Mouse (Mus musculus) neural tube, embryonic 15.5 days (tissue): ENCODE results near the gene Pole2. TPM values are rescaled to one million over a fixed set of nuclear protein-coding genes. Genes with fewer than 3 reads are reported as not detected.
"Not testable (repeated sequence)": the region's sequence is repeated elsewhere in the genome, so short reads cannot be mapped to it uniquely, and the experiment has no call there.

Experiments used
- ATAC-seq: fragments of 200-750 bp; cut with Nextera tagmentation; 2 replicates; pipeline ENCODE4 v1.8.0; 2017; ENCODE audit warnings: mild to moderate bottlenecking, moderate TSS enrichment, moderate library complexity; ENCODE audit not compliant: low FRiP score
- H3K27ac ChIP-seq: fragments of 300-500 bp; sonication (generic); replicated peaks from 2 replicates; pipeline ENCODE4 v1.5.1; 2015; ENCODE audit warnings: mild to moderate bottlenecking, inconsistent platforms
- H3K27me3 ChIP-seq: fragments of 300-500 bp; sonication (generic); replicated peaks from 2 replicates; pipeline ENCODE4 v1.6.1; 2015; ENCODE audit warnings: inconsistent platforms
- H3K36me3 ChIP-seq: fragments of 300-500 bp; sonication (generic); 2 replicates; pipeline ENCODE4 v1.6.1; 2015; ENCODE audit warnings: inconsistent platforms
- H3K4me1 ChIP-seq: fragments of 300-500 bp; sonication (generic); 2 replicates; pipeline ENCODE4 v1.6.1; 2015; ENCODE audit warnings: inconsistent platforms
- H3K4me2 ChIP-seq: fragments of 300-500 bp; sonication (generic); 2 replicates; pipeline ENCODE4 v1.6.1; 2015; ENCODE audit warnings: inconsistent platforms, mild to moderate bottlenecking, moderate library complexity
- H3K4me3 ChIP-seq: fragments of 300-500 bp; sonication (generic); replicated peaks from 2 replicates; pipeline ENCODE4 v1.5.1; 2015; ENCODE audit warnings: mild to moderate bottlenecking, inconsistent platforms
- H3K9ac ChIP-seq: fragments of 300-500 bp; sonication (generic); replicated peaks from 2 replicates; pipeline ENCODE4 v1.6.1; 2015; ENCODE audit warnings: mild to moderate bottlenecking, inconsistent platforms
- H3K9me3 ChIP-seq: fragments of 300-500 bp; sonication (generic); replicated peaks from 2 replicates; pipeline ENCODE4 v1.6.1; 2016; ENCODE audit warnings: inconsistent platforms
- WGBS: fragments of 180-500 bp; shearing (Covaris S2); methylation state at CpG from one replicate; pipeline ENCODE4 v1.1.7; 2015; ENCODE audit warnings: mixed read lengths; 5-methylcytosine and 5-hydroxymethylcytosine counted together
- polyA plus RNA-seq: library from polyadenylated mRNA; unstranded; fragments of >200 nt; fragmentation: Nextera tagmentation; extraction: Ambion mirVana; gene quantifications from 2 replicates; pipeline ENCODE4 v1.2.1, GENCODE M21; 2015

Pole2 gene
- polyA plus RNA-seq, 1 experiment from 2014 or later = 4.4 TPM

DNA sequence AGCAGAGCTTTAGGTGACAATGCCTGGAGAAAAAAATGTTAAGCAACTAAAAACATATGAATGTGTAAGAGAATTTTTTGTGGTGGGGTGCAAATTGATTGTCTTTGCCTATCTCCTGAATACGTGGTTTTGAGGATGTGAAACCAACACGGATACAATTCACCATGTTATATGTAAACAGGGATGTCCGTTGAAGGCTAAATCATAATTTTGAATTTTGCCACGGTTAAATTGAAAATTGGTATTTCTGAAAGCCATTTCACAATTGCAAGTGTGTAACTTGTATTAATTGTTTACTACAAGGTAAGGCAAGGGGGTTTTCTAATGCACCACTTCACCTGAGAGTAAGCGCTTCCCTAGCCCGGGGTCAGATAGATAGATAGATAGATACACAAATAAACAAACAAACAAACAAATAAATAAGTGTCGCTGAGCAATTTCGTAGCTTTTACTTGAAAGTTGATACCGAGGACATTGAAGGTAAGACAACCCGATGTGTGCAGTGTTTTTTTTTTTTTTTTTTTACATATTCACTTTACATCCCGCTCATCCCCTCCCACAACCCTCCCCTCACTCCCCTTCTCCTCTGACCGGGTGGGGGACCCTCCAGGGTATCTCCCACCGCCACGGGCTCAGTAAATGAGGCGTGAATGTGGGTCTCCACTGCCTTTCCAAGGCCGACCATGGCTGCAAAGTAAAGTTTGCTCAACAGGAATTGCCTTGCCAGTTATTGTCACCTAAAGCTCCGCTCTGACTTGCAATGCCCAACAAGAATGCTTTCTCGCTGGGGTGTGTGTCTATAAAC is 60.1 kb downstream of the Pole2 start:
- peak overlapping the region; percentile 81 for H3K27ac ChIP-seq
- no peaks in the 10 kb centered on the region for H3K27me3 ChIP-seq
- no peaks in the 10 kb centered on the region for H3K36me3 ChIP-seq
- no peaks in the 10 kb centered on the region for H3K9me3 ChIP-seq
- H3K9ac ChIP-seq = peak overlapping the region; percentile 75
- peak overlapping the region; percentile 76 for H3K4me3 ChIP-seq
- peak; percentile 78 for ATAC-seq
- peaks cover 11% of the 10 kb centered on the region for H3K4me1 ChIP-seq
- peak overlapping the region; percentile 94 for H3K4me2 ChIP-seq
- WGBS = 8% methylated on average over 18 of the region's 18 CpGs

DNA sequence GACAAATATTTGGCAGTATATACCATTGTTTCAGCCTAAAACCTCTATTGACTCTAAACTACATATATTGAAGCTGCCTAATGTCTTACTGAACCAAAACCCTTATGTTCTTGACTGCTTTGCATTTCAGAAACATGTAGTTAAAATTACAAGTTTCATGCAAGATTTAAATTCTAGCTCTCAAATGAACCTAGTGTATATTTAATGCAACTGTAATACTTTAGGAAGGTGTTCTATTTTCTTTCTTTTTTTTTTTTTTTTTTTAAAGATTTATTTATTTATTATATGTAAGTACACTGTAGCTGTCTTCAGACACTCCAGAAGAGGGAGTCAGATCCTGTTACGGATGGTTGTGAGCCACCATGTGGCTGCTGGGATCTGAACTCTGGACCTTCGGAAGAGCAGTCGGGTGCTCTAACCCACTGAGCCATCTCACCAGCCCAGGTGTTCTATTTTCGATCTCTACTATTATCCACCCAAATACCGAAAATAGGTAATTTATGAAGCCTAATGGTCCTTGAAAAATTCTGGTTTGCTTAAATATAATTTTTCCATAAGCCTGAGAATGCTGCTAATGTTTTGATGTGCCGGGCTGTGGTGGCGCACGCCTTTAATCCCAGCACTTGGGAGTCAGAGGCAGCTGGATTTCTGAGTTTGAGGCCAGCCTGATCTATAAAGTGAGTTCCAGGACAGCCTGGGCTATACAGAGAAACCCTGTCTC is 61.0 kb downstream of the Pole2 start:
- not testable (repeated sequence) for ATAC-seq, H3K9me3 ChIP-seq, H3K4me2 ChIP-seq, H3K27ac ChIP-seq, H3K4me3 ChIP-seq, H3K27me3 ChIP-seq, H3K9ac ChIP-seq, H3K36me3 ChIP-seq
- H3K4me1 ChIP-seq = peaks cover 11% of the 10 kb centered on the region
- 77% methylated on average over 8 of the region's 8 CpGs for WGBS

DNA sequence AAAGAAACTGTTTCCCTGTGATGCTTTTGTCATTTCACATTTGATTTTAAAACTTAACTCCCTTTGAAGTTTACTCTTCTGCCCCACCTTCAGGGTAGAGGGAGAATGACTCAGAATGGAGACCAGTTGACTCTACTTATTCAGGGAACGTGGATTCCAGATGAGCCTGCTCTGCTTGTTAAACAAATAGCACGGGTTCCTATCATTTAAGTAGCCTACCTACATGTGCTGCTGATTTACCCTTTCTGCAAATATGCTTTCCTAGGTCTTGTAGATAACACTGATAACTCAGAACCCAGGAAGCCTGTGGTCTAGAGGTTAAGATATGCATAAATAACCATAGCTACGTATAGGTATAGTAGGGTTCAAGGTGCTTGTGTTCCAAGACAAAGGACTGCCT is 63.1 kb downstream of the Pole2 start:
- Histone ChIP-seq H3K4me3 (no peak overlapping the region), H3K4me2 (no peak overlapping the region), H3K36me3 (no peaks in the 10 kb centered on the region), H3K27ac (no peak overlapping the region), H3K27me3 (no peaks in the 10 kb centered on the region), H3K4me1 (peaks cover 11% of the 10 kb centered on the region), H3K9ac (no peak overlapping the region), H3K9me3 (no peaks in the 10 kb centered on the region)
- no peak for ATAC-seq
- WGBS = 70% methylated on average over 3 of the region's 3 CpGs

DNA sequence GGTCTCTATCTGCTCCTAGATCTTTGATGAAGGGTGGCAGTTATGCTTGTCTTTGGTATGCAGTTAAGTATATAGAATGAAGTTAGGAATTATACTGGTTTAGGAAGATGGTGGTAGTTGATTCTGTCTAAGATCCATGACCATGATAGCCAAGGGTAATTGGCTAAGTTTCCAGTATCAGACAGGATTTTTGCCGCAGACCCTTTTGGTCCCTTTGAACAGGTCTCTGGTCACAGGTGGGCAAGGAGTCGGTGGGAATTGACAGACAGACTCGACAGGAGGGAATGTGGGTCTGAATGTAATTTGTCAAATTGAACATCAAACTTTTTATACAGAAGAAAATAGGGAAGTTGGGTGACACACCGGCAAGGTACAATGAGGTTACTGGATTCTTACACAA is 64.4 kb downstream of the Pole2 start:
- not testable (repeated sequence) for H3K27me3 ChIP-seq, H3K9me3 ChIP-seq, H3K4me3 ChIP-seq, H3K9ac ChIP-seq, H3K4me2 ChIP-seq, H3K27ac ChIP-seq, H3K4me1 ChIP-seq, ATAC-seq, H3K36me3 ChIP-seq
- WGBS = 90% methylated on average over 4 of the region's 4 CpGs

DNA sequence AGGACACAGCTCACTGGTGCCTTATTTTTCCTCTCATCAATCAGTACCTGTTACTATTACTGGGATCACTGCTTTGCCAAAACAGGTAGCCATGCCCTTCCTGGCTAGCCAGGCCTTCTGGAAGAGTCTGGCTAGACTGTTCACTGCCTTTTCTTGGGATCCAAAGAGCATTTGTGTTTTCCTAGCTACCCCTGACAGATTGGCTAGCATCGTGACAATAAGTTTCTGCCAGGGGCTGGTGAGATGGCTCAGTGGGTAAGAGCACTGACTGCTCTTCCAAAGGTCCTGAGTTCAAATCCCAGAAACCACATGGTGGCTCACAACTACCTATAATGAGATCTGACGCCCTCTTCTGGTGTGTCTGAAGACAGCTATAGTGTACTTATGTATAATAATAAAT is 67.3 kb downstream of the Pole2 start:
- peaks cover 13% of the 10 kb centered on the region for H3K4me1 ChIP-seq
- not testable (repeated sequence) for H3K9ac ChIP-seq, ATAC-seq, H3K4me3 ChIP-seq, H3K4me2 ChIP-seq, H3K9me3 ChIP-seq, H3K27me3 ChIP-seq, H3K27ac ChIP-seq
- WGBS = 71% methylated on average over 2 of the region's 2 CpGs
- peaks cover 16% of the 10 kb centered on the region for H3K36me3 ChIP-seq

DNA sequence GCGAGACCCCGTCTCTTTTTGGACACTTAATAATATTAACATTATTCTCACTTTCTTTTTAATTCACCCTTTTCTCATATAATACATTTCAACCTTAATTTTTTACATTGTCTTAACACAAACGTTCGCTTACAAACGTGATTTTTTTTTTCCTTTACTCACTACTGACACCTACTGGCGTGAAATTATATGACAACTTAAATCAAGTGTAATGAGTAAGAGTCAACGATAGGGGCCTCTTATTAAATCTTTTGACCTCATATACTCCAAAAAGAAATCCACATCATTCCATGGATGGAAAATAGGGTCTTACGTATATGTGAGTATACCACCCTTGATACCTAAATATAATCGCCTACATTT is 68.4 kb downstream of the Pole2 start:
- H3K36me3 ChIP-seq = peaks cover 16% of the 10 kb centered on the region
- H3K9me3 ChIP-seq = no peaks in the 10 kb centered on the region
- H3K9ac ChIP-seq = no peak overlapping the region
- H3K4me1 ChIP-seq = peaks cover 13% of the 10 kb centered on the region
- peak; percentile 9; the same call in 1 of the 2 replicates for ATAC-seq
- peak overlapping the region; percentile 39 for H3K4me2 ChIP-seq
- no peaks in the 10 kb centered on the region for H3K27me3 ChIP-seq
- H3K27ac ChIP-seq = 0 out of 2 replicates have a peak overlapping the region, but pooled peaks have one; percentile 58
- 4% methylated on average over 9 of the region's 9 CpGs for WGBS
- peak overlapping the region; percentile 69; the same call in 1 of the 2 replicates for H3K4me3 ChIP-seq

DNA sequence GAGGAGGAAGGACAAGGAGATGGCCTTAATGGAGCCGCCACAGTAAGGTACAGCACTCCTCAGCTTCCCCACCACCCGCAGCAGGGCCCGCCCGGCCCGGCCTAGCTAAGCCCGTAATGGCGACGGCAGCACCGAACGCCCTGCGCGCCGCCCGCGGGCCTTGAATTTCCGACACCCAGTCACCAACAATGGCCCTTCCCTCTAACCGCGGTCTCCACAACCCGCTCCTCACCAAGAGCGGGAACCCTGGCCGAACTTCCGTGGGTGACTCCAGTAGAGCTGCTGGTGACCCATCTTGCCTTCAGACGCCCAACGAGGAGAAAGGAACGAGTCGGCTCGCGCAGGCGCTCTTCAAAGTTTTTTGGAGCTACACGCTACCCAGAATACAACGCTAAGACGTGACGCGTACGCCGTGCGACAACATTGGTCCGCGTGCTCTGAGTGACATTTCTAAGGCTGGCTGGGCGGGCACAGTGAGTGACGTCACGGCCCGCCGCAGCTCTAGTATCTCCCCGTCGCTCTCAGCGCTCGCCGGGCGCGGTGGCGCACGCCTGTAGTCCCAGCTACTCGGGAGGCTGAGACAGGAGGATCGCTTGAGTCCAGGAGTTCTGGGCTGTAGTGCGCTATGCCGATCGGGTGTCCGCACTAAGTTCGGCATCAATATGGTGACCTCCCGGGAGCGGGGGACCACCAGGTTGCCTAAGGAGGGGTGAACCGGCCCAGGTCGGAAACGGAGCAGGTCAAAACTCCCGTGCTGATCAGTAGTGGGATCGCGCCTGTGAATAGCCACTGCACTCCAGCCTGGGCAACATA is 69.0 kb downstream of the Pole2 start, which contains the start of gene Rps29:
Gene Rps29 (minus strand): TSS at position 422 of the 813 bp plus-strand sequence.
- Histone ChIP-seq H3K27ac (peak within 1 kb of the TSS; percentile 94), H3K9ac (peak within 1 kb of the TSS; percentile 83), H3K4me2 (peak within 1 kb of the TSS; percentile 65), H3K4me3 (peak within 1 kb of the TSS; percentile 69), H3K4me1 (peaks cover 13% of the 10 kb centered on the region), H3K36me3 (peaks cover 16% of the 10 kb centered on the region)
- peak; percentile 99 for ATAC-seq
- not testable (repeated sequence) for H3K9me3 ChIP-seq, H3K27me3 ChIP-seq
- under 1% methylated on average over 63 of the region's 68 CpGs for WGBS

DNA sequence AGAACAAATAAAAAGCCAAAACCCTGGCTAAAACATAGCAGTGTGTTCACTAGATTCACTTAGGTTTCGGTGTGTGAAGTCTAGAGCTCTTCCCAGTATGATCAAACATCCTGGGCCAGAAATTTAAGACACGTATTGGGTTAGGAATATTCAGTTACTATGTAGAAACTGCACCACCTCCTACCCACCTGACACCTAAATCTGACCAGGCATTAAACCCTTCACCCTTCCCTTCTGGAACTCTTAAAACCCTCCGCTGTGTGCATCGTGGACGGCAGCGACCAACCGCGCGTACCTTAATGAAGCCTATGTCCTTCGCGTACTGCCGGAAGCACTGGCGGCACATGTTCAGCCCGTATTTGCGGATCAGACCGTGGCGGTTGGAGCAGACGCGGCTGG is 69.6 kb downstream of the Pole2 start:
- Histone ChIP-seq H3K9me3 (no peaks in the 10 kb centered on the region), H3K27ac (peak overlapping the region; percentile 94), H3K27me3 (no peaks in the 10 kb centered on the region), H3K4me1 (peaks cover 13% of the 10 kb centered on the region), H3K9ac (peak overlapping the region; percentile 83), H3K36me3 (peaks cover 16% of the 10 kb centered on the region), H3K4me3 (peak overlapping the region; percentile 69), H3K4me2 (peak overlapping the region; percentile 65)
- ATAC-seq = no peak
- WGBS = under 1% methylated on average over 19 of the region's 19 CpGs

DNA sequence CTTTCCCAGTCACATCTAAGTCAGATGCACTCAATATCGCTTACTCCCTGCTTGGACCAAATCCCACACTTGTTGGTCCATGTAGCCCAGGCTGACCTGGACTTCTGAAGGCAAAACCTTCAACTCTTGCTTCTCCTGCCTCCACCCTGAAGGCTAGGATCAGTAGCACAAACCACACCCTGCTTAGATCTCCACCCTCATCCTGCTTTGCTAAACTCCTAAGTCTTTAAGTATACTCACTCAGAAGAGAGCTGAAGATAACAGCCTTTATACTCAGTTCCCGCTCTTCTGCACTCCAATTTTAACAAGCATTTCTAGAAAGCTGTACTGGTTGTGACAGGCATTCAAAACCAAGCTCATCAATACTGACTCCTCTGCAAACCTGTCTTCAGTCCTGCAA is 70.9 kb downstream of the Pole2 start:
- ATAC-seq = no peak
- 96% methylated on average over 2 of the region's 2 CpGs for WGBS
- peak overlapping the region; percentile 65; the same call in 1 of the 2 replicates for H3K4me2 ChIP-seq

DNA sequence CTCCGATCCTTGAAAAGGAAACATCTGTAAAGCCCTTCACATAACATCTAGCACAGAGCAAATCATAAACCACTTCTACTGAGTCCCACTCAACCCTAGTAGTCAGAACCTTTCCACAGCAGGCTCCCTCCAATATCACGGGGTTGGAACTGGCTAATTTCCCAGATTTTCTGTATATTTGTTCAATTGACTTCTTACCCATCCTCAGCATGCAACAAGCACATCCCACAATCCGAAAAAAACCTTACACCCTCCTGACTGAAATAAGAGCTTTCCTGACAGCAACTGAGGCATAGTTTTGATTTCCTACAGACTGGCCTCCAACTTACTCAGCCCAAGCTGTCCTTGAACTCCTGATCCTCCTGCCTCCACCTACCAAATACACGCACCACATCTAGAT is 71.6 kb downstream of the Pole2 start:
- no peak overlapping the region for H3K4me2 ChIP-seq
- H3K4me1 ChIP-seq = peaks cover 13% of the 10 kb centered on the region
- no peak overlapping the region for H3K9ac ChIP-seq
- ATAC-seq = no peak
- peaks cover 16% of the 10 kb centered on the region for H3K36me3 ChIP-seq
- H3K27me3 ChIP-seq = no peaks in the 10 kb centered on the region
- H3K27ac ChIP-seq = no peak overlapping the region
- no peaks in the 10 kb centered on the region for H3K9me3 ChIP-seq
- no peak overlapping the region for H3K4me3 ChIP-seq
- 87% methylated on average over 4 of the region's 4 CpGs for WGBS

More for the DNA sequence above, 70.9 kb downstream of the Pole2 start:
- Histone ChIP-seq H3K27ac (no peak overlapping the region), H3K4me3 (no peak overlapping the region), H3K27me3 (no peaks in the 10 kb centered on the region), H3K9me3 (no peaks in the 10 kb centered on the region), H3K4me1 (peaks cover 13% of the 10 kb centered on the region), H3K36me3 (peaks cover 16% of the 10 kb centered on the region), H3K9ac (no peak overlapping the region)

DNA sequence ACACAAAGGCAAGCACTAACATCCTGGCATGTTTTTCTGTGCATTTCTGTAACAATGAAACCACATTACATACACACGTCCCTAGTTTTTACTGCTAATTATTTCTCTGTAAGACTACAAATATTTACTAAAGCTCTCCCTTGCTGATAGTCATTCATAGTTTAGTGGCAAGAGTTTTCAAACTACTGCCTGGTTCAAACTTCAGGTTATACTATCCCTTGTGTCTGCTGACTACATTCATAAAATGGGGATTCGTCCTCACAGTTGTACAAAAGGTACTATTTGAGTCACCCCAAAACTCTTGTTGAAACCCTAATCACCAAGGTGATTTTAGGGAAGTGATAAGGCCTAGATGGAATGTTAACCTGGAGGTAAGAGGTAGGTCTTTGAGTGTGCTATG is 72.1 kb downstream of the Pole2 start:
- Histone ChIP-seq H3K9ac (no peak overlapping the region), H3K4me2 (no peak overlapping the region), H3K4me1 (peaks cover 13% of the 10 kb centered on the region), H3K36me3 (peaks cover 16% of the 10 kb centered on the region), H3K4me3 (no peak overlapping the region), H3K9me3 (no peaks in the 10 kb centered on the region), H3K27ac (no peak overlapping the region), H3K27me3 (no peaks in the 10 kb centered on the region)
- WGBS = 90% methylated on average over 2 of the region's 2 CpGs
- ATAC-seq = no peak
